Mouse (Mus musculus): Measurements from ENCODE around the gene Lnx1. TPM values are rescaled to one million over a fixed set of nuclear protein-coding genes. Genes with fewer than 3 reads are reported as not detected.

Gene Lnx1
- polyA plus RNA-seq, 1 experiment from 2014 or later, result 0.06 TPM

DNA sequence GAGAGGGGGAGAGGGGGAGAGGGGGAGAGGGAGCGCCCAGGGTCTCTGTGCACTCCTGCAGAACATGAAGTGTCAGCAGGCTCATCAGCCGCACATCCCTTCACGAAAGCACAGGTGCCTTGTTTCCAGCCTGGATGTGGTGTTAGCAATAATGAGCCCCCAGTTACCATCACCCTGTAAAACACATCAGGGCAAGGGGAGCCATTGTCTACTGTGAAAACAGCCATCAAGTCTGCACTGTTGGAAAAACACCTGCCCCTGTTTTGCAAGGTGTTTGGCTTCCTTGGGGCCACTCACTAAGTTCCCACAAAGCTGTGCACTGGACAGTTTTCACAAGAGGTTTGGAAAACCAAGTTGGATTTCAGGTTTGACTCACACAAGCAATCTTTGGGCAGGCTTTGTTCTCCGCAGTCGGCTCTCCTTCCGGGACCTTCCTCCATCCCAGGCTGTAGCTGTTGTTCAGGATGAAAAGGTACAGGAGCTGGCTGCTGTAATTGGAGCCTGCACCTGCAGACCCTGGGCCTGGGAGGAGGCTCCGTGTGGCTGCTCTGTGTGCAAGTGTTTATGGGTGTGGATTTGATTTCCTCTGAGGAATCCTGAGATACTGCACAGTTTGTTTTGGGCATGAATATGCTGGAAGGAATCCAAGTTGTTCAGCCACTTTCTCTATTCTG, 31.3 kb upstream of the Lnx1 start:
- Histone ChIP-seq H3K27me3 (ENCODE audit: insufficient read depth, low read length) (no peaks in the 10 kb centered on the region), H3K4me2 (ENCODE audit: low read depth, low read length) (no peak overlapping the region), H3K9ac (replicated peaks) (no peak overlapping the region), H3K9me3 (ENCODE audit: low read length) (no peaks in the 10 kb centered on the region), H3K27ac (ENCODE audit: low read depth) (no peak overlapping the region), H3K36me3 (replicated peaks; ENCODE audit: insufficient read depth, low read length) (no peaks in the 10 kb centered on the region), H3K4me1 (ENCODE audit: insufficient read depth) (0 out of 2 replicates have a peak, but pooled peaks cover 5% of the 10 kb centered on the region), H3K4me3 (ENCODE audit: low read depth, low read length) (no peak overlapping the region)
- TF ChIP-seq EP300 (IDR thresholded peaks at IDR 0.05; ENCODE audit: low read depth) (no peak), CTCF (IDR thresholded peaks at IDR 0.05; ENCODE audit: low read depth) (no peak)
- no peak for ATAC-seq
- no peak for DNase-seq
- 58% methylated on average over 7 of the region's 7 CpGs for WGBS (ENCODE audit: insufficient replicate concordance)

DNA sequence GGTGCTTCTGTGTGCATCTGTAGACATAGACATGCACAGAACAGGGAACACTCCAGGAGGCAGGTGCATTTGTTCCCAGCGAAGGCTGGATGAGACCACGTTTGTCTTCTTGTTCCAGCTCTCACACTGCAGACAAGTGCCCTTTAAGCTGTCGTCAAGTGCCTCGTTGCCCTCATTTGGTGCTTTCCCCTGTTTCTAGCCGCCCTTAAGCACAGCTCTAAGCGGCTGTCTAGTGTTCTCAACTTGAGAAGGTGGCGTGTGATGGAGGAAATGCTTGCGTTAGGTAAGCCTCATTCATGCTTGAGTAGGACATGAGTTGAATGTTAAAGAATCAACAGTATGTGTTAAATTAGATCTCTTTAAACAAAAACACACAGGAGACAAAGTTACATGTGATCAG, 29.9 kb upstream of the Lnx1 start:
- Histone ChIP-seq H3K9ac (replicated peaks) (no peak overlapping the region), H3K27me3 (ENCODE audit: insufficient read depth, low read length) (no peaks in the 10 kb centered on the region), H3K36me3 (replicated peaks; ENCODE audit: insufficient read depth, low read length) (no peaks in the 10 kb centered on the region), H3K4me1 (ENCODE audit: insufficient read depth) (0 out of 2 replicates have a peak, but pooled peaks cover 5% of the 10 kb centered on the region), H3K9me3 (ENCODE audit: low read length) (no peaks in the 10 kb centered on the region), H3K4me3 (ENCODE audit: low read depth, low read length) (no peak overlapping the region), H3K4me2 (ENCODE audit: low read depth, low read length) (no peak overlapping the region), H3K27ac (ENCODE audit: low read depth) (no peak overlapping the region)
- TF ChIP-seq CTCF (IDR thresholded peaks at IDR 0.05; ENCODE audit: low read depth) (no peak), EP300 (IDR thresholded peaks at IDR 0.05; ENCODE audit: low read depth) (no peak)
- WGBS (ENCODE audit: insufficient replicate concordance), result 68% methylated on average over 8 of the region's 8 CpGs
- DNase-seq, result no peak
- no peak for ATAC-seq

DNA sequence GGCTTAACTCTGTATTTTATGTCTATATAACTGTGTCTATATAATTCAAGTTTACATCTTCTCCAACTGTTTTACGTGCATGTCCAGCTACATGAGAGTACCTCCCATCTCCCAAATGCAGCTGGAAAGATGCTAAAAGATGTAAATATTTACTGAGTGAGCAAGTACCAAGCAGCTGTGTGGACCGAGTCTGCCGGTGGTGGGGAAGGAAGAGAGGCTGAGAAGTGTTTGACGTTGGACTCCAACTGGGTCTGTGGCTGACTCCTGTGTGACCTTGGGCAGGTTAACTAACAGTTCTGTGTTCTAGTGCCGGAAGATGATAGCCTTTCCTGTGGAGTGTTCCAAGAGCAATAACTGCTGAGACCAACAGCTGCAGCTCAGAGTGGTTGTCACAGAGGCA, 27.9 kb upstream of the Lnx1 start:
- ATAC-seq (no peak), DNase-seq (no peak)
- no peaks in the 10 kb centered on the region for H3K27me3 ChIP-seq (ENCODE audit: insufficient read depth, low read length)
- no peak overlapping the region for H3K9ac ChIP-seq (replicated peaks)
- H3K4me2 ChIP-seq (ENCODE audit: low read depth, low read length), result no peak overlapping the region
- no peaks in the 10 kb centered on the region for H3K36me3 ChIP-seq (replicated peaks; ENCODE audit: insufficient read depth, low read length)
- H3K9me3 ChIP-seq (ENCODE audit: low read length), result no peaks in the 10 kb centered on the region
- H3K4me3 ChIP-seq (ENCODE audit: low read depth, low read length), result no peak overlapping the region
- 0 out of 2 replicates have a peak, but pooled peaks cover 5% of the 10 kb centered on the region for H3K4me1 ChIP-seq (ENCODE audit: insufficient read depth)
- 63% methylated on average over 5 of the region's 5 CpGs for WGBS (ENCODE audit: insufficient replicate concordance)
- H3K27ac ChIP-seq (ENCODE audit: low read depth), result no peak overlapping the region
- TF ChIP-seq CTCF (IDR thresholded peaks at IDR 0.05; ENCODE audit: low read depth) (no peak), EP300 (IDR thresholded peaks at IDR 0.05; ENCODE audit: low read depth) (no peak)

DNA sequence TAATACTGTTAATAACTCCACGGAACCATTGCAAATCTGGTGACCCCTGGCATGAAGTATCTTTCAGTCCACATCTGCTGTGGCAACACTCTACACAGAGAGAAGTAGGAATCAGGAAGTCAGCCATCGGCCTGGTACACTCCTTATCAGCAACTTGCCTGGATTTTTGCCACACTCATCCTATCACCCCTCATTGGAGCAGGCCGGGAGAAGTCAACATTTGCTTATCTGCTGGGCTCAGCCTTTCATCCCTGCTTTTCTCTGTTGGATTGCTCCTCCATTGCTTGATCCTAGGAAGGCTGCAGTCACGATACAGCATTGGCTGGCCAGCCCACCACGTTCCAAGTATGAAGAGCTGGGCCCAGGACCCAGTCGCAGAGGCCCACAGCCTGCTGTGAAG, 26.9 kb upstream of the Lnx1 start:
- H3K4me1 ChIP-seq (ENCODE audit: insufficient read depth), result 0 out of 2 replicates have a peak, but pooled peaks cover 5% of the 10 kb centered on the region
- no peak overlapping the region for H3K4me2 ChIP-seq (ENCODE audit: low read depth, low read length)
- no peak overlapping the region for H3K4me3 ChIP-seq (ENCODE audit: low read depth, low read length)
- H3K9ac ChIP-seq (replicated peaks), result no peak overlapping the region
- no peaks in the 10 kb centered on the region for H3K36me3 ChIP-seq (replicated peaks; ENCODE audit: insufficient read depth, low read length)
- WGBS (ENCODE audit: insufficient replicate concordance), result 30% methylated on average over 6 of the region's 6 CpGs
- no peaks in the 10 kb centered on the region for H3K9me3 ChIP-seq (ENCODE audit: low read length)
- H3K27me3 ChIP-seq (ENCODE audit: insufficient read depth, low read length), result no peaks in the 10 kb centered on the region
- no peak for ATAC-seq
- no peak overlapping the region for H3K27ac ChIP-seq (ENCODE audit: low read depth)
- DNase-seq, result no peak
- TF ChIP-seq EP300 (IDR thresholded peaks at IDR 0.05; ENCODE audit: low read depth), result no peak
- TF ChIP-seq CTCF (IDR thresholded peaks at IDR 0.05; ENCODE audit: low read depth), result no peak

DNA sequence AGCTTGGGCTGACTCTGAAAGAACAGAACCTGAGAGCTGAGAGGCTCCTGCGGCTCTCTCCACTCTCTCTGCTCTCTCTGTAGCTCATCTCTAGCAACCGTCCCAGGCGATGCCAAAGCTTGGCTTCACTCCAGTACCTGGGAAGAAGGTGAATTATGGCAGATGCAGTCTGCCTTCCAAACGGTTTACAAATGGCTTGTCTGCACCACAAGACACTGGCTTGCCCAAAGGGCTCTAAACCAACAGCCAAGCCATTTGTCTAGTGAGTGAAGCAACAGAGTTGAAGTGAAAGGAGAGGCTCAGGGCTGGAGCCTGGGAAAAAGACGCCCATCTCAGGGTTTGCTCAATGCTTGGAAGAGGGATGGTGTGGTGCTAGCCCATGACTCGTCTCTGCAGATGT, 25.5 kb upstream of the Lnx1 start:
- Histone ChIP-seq H3K9me3 (ENCODE audit: low read length) (no peaks in the 10 kb centered on the region), H3K27me3 (ENCODE audit: insufficient read depth, low read length) (no peaks in the 10 kb centered on the region), H3K9ac (replicated peaks) (no peak overlapping the region), H3K4me3 (ENCODE audit: low read depth, low read length) (no peak overlapping the region), H3K4me2 (ENCODE audit: low read depth, low read length) (no peak overlapping the region), H3K27ac (ENCODE audit: low read depth) (no peak overlapping the region), H3K36me3 (replicated peaks; ENCODE audit: insufficient read depth, low read length) (no peaks in the 10 kb centered on the region), H3K4me1 (ENCODE audit: insufficient read depth) (0 out of 2 replicates have a peak, but pooled peaks cover 5% of the 10 kb centered on the region)
- no peak for DNase-seq
- ATAC-seq, result no peak
- WGBS (ENCODE audit: insufficient replicate concordance), result 67% methylated on average over 6 of the region's 6 CpGs
- TF ChIP-seq EP300 (IDR thresholded peaks at IDR 0.05; ENCODE audit: low read depth) (no peak), CTCF (IDR thresholded peaks at IDR 0.05; ENCODE audit: low read depth) (no peak)

DNA sequence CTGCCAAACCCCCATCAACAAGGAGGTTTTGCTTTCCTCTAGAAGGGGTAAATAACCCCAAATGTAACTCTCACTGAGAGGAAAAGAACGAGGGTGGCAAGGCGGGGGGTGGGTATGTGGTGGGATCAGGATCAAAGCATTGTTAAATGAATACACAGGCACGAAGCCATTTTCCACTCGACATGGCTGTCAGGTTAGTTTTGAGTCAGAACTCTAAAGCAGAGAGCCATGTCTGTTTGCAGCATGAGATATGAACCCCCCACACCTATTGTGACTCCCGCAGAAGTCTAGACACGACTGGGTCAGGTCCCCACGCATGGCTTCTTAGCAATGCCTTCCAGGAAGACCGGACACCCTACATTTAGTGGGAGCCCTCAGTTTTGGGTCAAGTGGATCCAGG, 24.6 kb upstream of the Lnx1 start:
- no peaks in the 10 kb centered on the region for H3K27me3 ChIP-seq (ENCODE audit: insufficient read depth, low read length)
- H3K4me2 ChIP-seq (ENCODE audit: low read depth, low read length), result no peak overlapping the region
- H3K4me1 ChIP-seq (ENCODE audit: insufficient read depth), result 0 out of 2 replicates have a peak, but pooled peaks cover 5% of the 10 kb centered on the region
- DNase-seq (no peak), ATAC-seq (no peak)
- no peak overlapping the region for H3K9ac ChIP-seq (replicated peaks)
- 76% methylated on average over 8 of the region's 8 CpGs for WGBS (ENCODE audit: insufficient replicate concordance)
- H3K27ac ChIP-seq (ENCODE audit: low read depth), result no peak overlapping the region
- no peak overlapping the region for H3K4me3 ChIP-seq (ENCODE audit: low read depth, low read length)
- no peaks in the 10 kb centered on the region for H3K36me3 ChIP-seq (replicated peaks; ENCODE audit: insufficient read depth, low read length)
- no peak for TF ChIP-seq EP300 (IDR thresholded peaks at IDR 0.05; ENCODE audit: low read depth)
- TF ChIP-seq CTCF (IDR thresholded peaks at IDR 0.05; ENCODE audit: low read depth), result no peak
- no peaks in the 10 kb centered on the region for H3K9me3 ChIP-seq (ENCODE audit: low read length)
